Mouse (Mus musculus) cerebellum, adult 2 months (tissue): ENCODE data around the gene Sdr9c7.

Experiments used
- CTCF ChIP-seq: fragments of 200-500 bp; IDR thresholded peaks from 2 replicates; pipeline ENCODE4 v1.5.1; 2011; ENCODE audit warnings: low read depth, mild to moderate bottlenecking, control low read depth, low read length, moderate library complexity, borderline replicate concordance; ENCODE audit not compliant: insufficient read depth
- POLR2A ChIP-seq: fragments of 200-500 bp; IDR thresholded peaks from 2 replicates; pipeline ENCODE4 v1.6.1; 2011; ENCODE audit warnings: low read length, control low read depth, borderline replicate concordance; ENCODE audit not compliant: insufficient read depth

- TF ChIP-seq POLR2A (no peak), CTCF (no peak)
These were observed 11.3 kb upstream of the Sdr9c7 start for GRCm38 (mm10) chr10:127886971-127887370.
